Mouse (Mus musculus) right cerebral cortex, postnatal 14 days (tissue): Measurements from ENCODE around the gene Uchl5.

Source experiments
- DNase-seq: peaks from one replicate; pipeline ENCODE4 v3.0.0; 2022

The Uchl5 gene

GRCm38 (mm10) chr1:143776446-143777411, at the start of gene Uchl5, which contains the start of gene Trove2:
TSS of gene Uchl5 (plus strand) at chr1:143777272.
TSS of gene Trove2 (minus strand) at chr1:143777068.
- peak; percentile 99 for DNase-seq

- no peak for DNase-seq
These were observed 49.2 kb upstream of the Uchl5 start for GRCm38 (mm10) chr1:143727701-143728445.

GRCm38 (mm10) chr1:143730899-143731298, 46.2 kb upstream of the Uchl5 start:
- DNase-seq: no peak

GRCm38 (mm10) chr1:143731691-143732090, 45.4 kb upstream of the Uchl5 start:
- DNase-seq: no peak

- DNase-seq: no peak
These were observed 43.1 kb upstream of the Uchl5 start for GRCm38 (mm10) chr1:143733914-143734410.

- DNase-seq: no peak
These were observed 38.3 kb upstream of the Uchl5 start for GRCm38 (mm10) chr1:143738811-143739210.

- peak; percentile 90 for DNase-seq
These were observed 37.4 kb upstream of the Uchl5 start for GRCm38 (mm10) chr1:143739361-143740350.

GRCm38 (mm10) chr1:143740581-143740980, 36.5 kb upstream of the Uchl5 start:
- no peak for DNase-seq

GRCm38 (mm10) chr1:143741331-143741730, 35.7 kb upstream of the Uchl5 start:
- DNase-seq: no peak

GRCm38 (mm10) chr1:143742186-143742585, 34.9 kb upstream of the Uchl5 start:
- no peak for DNase-seq

GRCm38 (mm10) chr1:143745871-143746270, 31.2 kb upstream of the Uchl5 start:
- DNase-seq: no peak

- DNase-seq: no peak
These were observed 14.9 kb upstream of the Uchl5 start for GRCm38 (mm10) chr1:143762159-143762558.

- DNase-seq: no peak
These were observed 12.6 kb upstream of the Uchl5 start for GRCm38 (mm10) chr1:143764443-143764842.

GRCm38 (mm10) chr1:143765801-143766200, 11.3 kb upstream of the Uchl5 start:
- no peak for DNase-seq

GRCm38 (mm10) chr1:143766238-143766637, 10.8 kb upstream of the Uchl5 start:
- DNase-seq: no peak

- no peak for DNase-seq
These were observed 6.5 kb upstream of the Uchl5 start for GRCm38 (mm10) chr1:143770444-143771109.

GRCm38 (mm10) chr1:143773082-143773481, 4.0 kb upstream of the Uchl5 start:
- DNase-seq: no peak

- no peak for DNase-seq
These were observed 3.2 kb upstream of the Uchl5 start for GRCm38 (mm10) chr1:143773909-143774308.

- DNase-seq: no peak
These were observed 616 bp downstream of the Uchl5 start for GRCm38 (mm10) chr1:143777558-143778218.

GRCm38 (mm10) chr1:143788584-143789227, 11.6 kb downstream of the Uchl5 start:
- DNase-seq: no peak

GRCm38 (mm10) chr1:143803537-143803936, 26.5 kb downstream of the Uchl5 start:
- DNase-seq: no peak
